Mouse (Mus musculus): ENCODE results near the gene Agpat1. TPM values are rescaled to one million over a fixed set of nuclear protein-coding genes. Genes with fewer than 3 reads are reported as not detected.

Agpat1 gene
- polyA plus RNA-seq, 1 experiment = 891 TPM

DNA sequence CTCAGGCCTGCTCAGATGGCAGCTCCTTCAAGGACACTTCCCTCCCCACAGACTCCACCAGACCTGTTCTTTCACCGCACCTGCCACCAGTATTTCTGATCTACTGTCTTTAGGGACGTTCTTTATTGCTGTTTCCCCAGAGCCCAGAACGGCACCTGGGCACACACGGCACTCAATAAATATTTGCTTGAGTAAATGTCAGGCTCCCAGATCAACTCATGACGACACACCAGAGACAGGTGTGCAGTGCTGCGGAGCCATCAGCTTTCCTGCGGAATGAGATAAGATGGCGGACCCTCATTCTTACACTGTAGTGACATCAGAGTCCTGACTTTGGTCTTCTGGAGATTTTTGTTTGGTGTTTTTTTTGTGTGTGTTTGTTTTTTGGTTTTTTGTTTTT is 16.9 kb downstream of the Agpat1 start:
- H3K4me1 ChIP-seq (ENCODE audit: control insufficient read depth, insufficient read depth, low read length) = peaks cover 5% of the 10 kb centered on the region
- H3K27me3 ChIP-seq (ENCODE audit: control insufficient read depth, insufficient read depth, low read length) = no peaks in the 10 kb centered on the region
- TF ChIP-seq CTCF (IDR thresholded peaks at IDR 0.05; ENCODE audit: control insufficient read depth, insufficient read depth, insufficient replicate concordance, low read depth, low read length) (no peak), POLR2A (IDR thresholded peaks at IDR 0.05; ENCODE audit: control insufficient read depth, low read depth, low read length) (no peak)
- H3K4me3 ChIP-seq (ENCODE audit: control insufficient read depth, low read depth, low read length) = no peak overlapping the region
- H3K36me3 ChIP-seq (ENCODE audit: control insufficient read depth, insufficient read depth, low read length) = no peaks in the 10 kb centered on the region
- H3K27ac ChIP-seq (ENCODE audit: control insufficient read depth, insufficient read depth, low read depth, low read length) = no peak overlapping the region

GRCm38 (mm10) chr17:34623161-34623560 is 19.1 kb downstream of the Agpat1 start:
- H3K36me3 ChIP-seq (ENCODE audit: control insufficient read depth, insufficient read depth, low read length) = no peaks in the 10 kb centered on the region
- no peak overlapping the region for H3K4me3 ChIP-seq (ENCODE audit: control insufficient read depth, low read depth, low read length)
- H3K4me1 ChIP-seq (ENCODE audit: control insufficient read depth, insufficient read depth, low read length) = peaks cover 23% of the 10 kb centered on the region
- no peak overlapping the region for H3K27ac ChIP-seq (ENCODE audit: control insufficient read depth, insufficient read depth, low read depth, low read length)
- no peaks in the 10 kb centered on the region for H3K27me3 ChIP-seq (ENCODE audit: control insufficient read depth, insufficient read depth, low read length)
- TF ChIP-seq CTCF (IDR thresholded peaks at IDR 0.05; ENCODE audit: control insufficient read depth, insufficient read depth, insufficient replicate concordance, low read depth, low read length) (no peak), POLR2A (IDR thresholded peaks at IDR 0.05; ENCODE audit: control insufficient read depth, low read depth, low read length) (no peak)

GRCm38 (mm10) chr17:34624981-34625380 is 20.9 kb downstream of the Agpat1 start:
- TF ChIP-seq CTCF (IDR thresholded peaks at IDR 0.05; ENCODE audit: control insufficient read depth, insufficient read depth, insufficient replicate concordance, low read depth, low read length) (no peak), POLR2A (IDR thresholded peaks at IDR 0.05; ENCODE audit: control insufficient read depth, low read depth, low read length) (no peak)
- H3K4me3 ChIP-seq (ENCODE audit: control insufficient read depth, low read depth, low read length) = no peak overlapping the region
- peaks cover 31% of the 10 kb centered on the region for H3K4me1 ChIP-seq (ENCODE audit: control insufficient read depth, insufficient read depth, low read length)

GRCm38 (mm10) chr17:34626062-34626772 is 22.2 kb downstream of the Agpat1 start:
- Histone ChIP-seq H3K4me1 (ENCODE audit: control insufficient read depth, insufficient read depth, low read length) (peaks cover 40% of the 10 kb centered on the region), H3K36me3 (ENCODE audit: control insufficient read depth, insufficient read depth, low read length) (no peaks in the 10 kb centered on the region), H3K27ac (ENCODE audit: control insufficient read depth, insufficient read depth, low read depth, low read length) (peak overlapping the region; percentile 81)

More at GRCm38 (mm10) chr17:34624981-34625380, 20.9 kb downstream of the Agpat1 start:
- no peak overlapping the region for H3K27ac ChIP-seq (ENCODE audit: control insufficient read depth, insufficient read depth, low read depth, low read length)
- no peaks in the 10 kb centered on the region for H3K27me3 ChIP-seq (ENCODE audit: control insufficient read depth, insufficient read depth, low read length)
- no peaks in the 10 kb centered on the region for H3K36me3 ChIP-seq (ENCODE audit: control insufficient read depth, insufficient read depth, low read length)

GRCm38 (mm10) chr17:34626773-34627092 is 22.7 kb downstream of the Agpat1 start:
- Histone ChIP-seq H3K36me3 (ENCODE audit: control insufficient read depth, insufficient read depth, low read length) (no peaks in the 10 kb centered on the region), H3K27me3 (ENCODE audit: control insufficient read depth, insufficient read depth, low read length) (peaks cover 5% of the 10 kb centered on the region; the same call in 1 of the 2 replicates), H3K27ac (ENCODE audit: control insufficient read depth, insufficient read depth, low read depth, low read length) (peak overlapping the region; percentile 81), H3K4me3 (ENCODE audit: control insufficient read depth, low read depth, low read length) (peak overlapping the region; percentile 94), H3K4me1 (ENCODE audit: control insufficient read depth, insufficient read depth, low read length) (peaks cover 44% of the 10 kb centered on the region)
- no peak for TF ChIP-seq POLR2A (IDR thresholded peaks at IDR 0.05; ENCODE audit: control insufficient read depth, low read depth, low read length)
- TF ChIP-seq CTCF (IDR thresholded peaks at IDR 0.05; ENCODE audit: control insufficient read depth, insufficient read depth, insufficient replicate concordance, low read depth, low read length) = peak; percentile 18; the same call in 1 of the 2 replicates

More at GRCm38 (mm10) chr17:34626062-34626772, 22.2 kb downstream of the Agpat1 start:
- TF ChIP-seq POLR2A (IDR thresholded peaks at IDR 0.05; ENCODE audit: control insufficient read depth, low read depth, low read length) (no peak), CTCF (IDR thresholded peaks at IDR 0.05; ENCODE audit: control insufficient read depth, insufficient read depth, insufficient replicate concordance, low read depth, low read length) (no peak)
- Histone ChIP-seq H3K27me3 (ENCODE audit: control insufficient read depth, insufficient read depth, low read length) (peaks cover 5% of the 10 kb centered on the region; the same call in 1 of the 2 replicates), H3K4me3 (ENCODE audit: control insufficient read depth, low read depth, low read length) (peak overlapping the region; percentile 94)

DNA sequence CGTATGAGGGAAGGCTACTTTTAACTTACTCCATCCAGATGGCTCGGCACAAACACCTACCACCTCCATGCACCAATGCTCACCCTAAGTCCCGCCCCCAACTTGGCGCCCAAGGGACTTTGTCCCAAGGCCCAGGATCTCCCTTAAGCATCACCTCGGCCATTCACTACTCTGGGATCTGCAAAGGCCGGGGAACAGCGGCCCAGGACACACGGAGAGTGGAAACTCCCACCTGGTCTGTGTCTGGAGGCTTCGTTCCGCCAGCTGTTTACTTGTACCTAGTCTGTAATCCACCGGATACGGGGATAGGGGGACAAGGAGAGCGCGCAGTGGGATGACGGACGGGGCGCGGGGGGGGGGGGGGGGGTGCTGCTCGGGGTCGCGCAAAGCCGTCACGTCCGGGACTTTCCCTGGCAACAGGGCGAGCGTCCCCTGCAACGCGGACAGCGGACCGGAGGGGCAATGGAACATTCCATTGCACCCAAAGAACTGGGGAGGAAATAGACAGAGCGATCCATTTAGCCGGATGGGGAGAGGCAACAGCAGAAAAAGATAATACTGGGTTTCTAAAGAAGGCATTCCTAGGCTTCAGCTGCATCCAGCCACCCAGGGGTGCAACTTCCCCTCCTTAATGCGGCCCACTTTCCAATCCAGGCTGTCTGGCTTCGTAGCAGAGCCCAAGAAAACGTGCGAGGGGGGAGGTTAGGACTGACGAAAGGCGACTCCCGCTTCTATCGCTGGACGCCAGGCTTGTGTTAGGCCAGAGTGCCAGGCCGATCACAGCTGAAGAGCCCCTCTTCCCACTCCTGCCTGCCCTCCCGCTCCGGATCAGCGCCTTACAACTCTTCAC is 23.3 kb downstream of the Agpat1 start:
- Histone ChIP-seq H3K4me1 (ENCODE audit: control insufficient read depth, insufficient read depth, low read length) (peaks cover 48% of the 10 kb centered on the region), H3K4me3 (ENCODE audit: control insufficient read depth, low read depth, low read length) (peak overlapping the region; percentile 94)

More for the DNA sequence above, 23.3 kb downstream of the Agpat1 start:
- TF ChIP-seq CTCF (IDR thresholded peaks at IDR 0.05; ENCODE audit: control insufficient read depth, insufficient read depth, insufficient replicate concordance, low read depth, low read length) = no peak
- peak; percentile 48; the same call in 1 of the 2 replicates for TF ChIP-seq POLR2A (IDR thresholded peaks at IDR 0.05; ENCODE audit: control insufficient read depth, low read depth, low read length)
- peaks cover 5% of the 10 kb centered on the region; the same call in 1 of the 2 replicates for H3K27me3 ChIP-seq (ENCODE audit: control insufficient read depth, insufficient read depth, low read length)
- H3K27ac ChIP-seq (ENCODE audit: control insufficient read depth, insufficient read depth, low read depth, low read length) = peak overlapping the region; percentile 92
- H3K36me3 ChIP-seq (ENCODE audit: control insufficient read depth, insufficient read depth, low read length) = no peaks in the 10 kb centered on the region
